Mouse (Mus musculus): Measurements from ENCODE around the gene Mdm2. TPM values are rescaled to one million over a fixed set of nuclear protein-coding genes. Genes with fewer than 3 reads are reported as not detected.

The Mdm2 gene
- polyA plus RNA-seq, 1 experiment: 17.0 TPM

DNA sequence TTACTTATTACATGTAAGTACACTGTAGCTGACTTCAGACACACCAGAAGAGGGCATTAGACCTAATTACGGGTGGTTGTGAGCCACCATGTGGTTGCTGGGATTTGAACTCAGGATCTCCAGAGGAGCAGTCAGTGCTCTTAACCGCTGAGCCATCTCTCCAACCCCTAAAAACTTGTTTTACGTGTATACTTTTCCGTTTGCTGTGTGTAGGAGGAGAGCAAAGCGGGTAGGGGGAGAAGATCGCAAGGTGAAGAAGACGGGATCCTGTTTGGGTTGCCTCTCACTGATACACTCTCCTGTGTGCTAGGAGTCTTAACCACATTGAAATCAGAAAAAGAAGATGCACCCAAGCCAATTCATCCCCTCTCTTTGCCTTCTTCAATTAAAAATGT, 56.8 kb downstream of the Mdm2 start:
- H3K27ac ChIP-seq (replicated peaks; ENCODE audit: low read depth, low read length): peak overlapping the region; percentile 21; the same call in 1 of the 2 replicates
- H3K4me3 ChIP-seq (ENCODE audit: insufficient read depth, low read depth, low read length): no peak overlapping the region
- H3K4me1 ChIP-seq (ENCODE audit: control insufficient read depth, insufficient read depth, insufficient read length, low read length): no peaks in the 10 kb centered on the region

DNA sequence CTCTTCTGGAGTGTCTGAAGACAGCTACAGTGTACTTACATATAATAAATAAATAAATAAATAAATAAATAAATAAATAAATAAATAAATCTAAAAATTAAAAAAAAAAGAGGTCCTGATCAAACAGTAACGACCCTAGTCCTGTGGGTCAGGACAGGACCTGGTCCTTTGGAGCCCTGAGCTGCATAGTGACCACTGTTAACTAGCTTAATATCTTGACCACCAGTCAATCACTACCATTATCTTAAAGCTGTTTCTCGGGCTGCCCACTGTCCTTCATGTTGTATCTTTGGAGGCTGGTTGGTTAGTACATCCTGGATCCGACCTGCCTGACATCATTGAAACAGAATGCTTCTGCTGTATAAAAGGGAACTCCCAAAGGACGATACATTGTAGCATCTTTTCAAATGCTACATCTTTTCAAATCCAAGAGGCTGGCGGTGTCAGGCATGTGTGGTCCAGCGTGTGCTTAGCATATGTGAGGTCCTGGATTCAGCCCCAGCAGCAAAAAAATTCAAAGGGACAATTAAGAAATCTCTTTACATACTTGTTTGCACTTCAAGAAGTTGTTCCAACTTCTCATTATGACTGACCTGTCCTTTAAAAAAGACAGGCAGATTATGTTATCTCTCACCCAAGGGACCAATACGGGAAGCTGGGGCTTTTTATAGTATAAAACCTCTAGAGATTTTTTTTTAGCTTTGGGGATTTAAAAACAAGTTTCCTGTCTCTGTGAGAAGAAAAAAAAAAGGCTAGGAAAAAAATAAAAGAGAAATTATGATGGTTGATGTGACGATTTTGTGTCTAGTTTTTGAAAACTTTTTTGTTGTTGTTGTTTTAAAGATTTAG, 57.4 kb downstream of the Mdm2 start:
- no peaks in the 10 kb centered on the region for H3K4me1 ChIP-seq (ENCODE audit: control insufficient read depth, insufficient read depth, insufficient read length, low read length)
- peak overlapping the region; percentile 34 for H3K27ac ChIP-seq (replicated peaks; ENCODE audit: low read depth, low read length)

DNA sequence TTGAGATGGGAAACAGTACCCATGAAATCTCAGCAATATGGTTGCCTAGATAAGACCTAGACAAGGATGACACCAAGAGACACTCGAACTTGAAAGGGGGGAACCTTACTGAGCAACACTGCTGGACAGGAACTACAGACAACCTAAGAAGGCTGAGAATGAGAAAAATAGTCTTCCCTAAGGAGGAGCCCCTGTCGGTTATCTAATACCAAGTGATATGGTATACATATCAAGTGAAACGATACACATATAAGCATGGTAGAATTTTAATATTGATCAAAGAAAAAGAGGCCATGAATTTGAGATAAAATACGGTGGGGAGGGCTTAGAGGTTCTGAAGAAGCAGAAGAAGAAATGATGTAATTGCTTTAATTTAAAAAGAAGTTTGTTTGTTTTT, 58.2 kb downstream of the Mdm2 start:
- H3K4me1 ChIP-seq (ENCODE audit: control insufficient read depth, insufficient read depth, insufficient read length, low read length): no peaks in the 10 kb centered on the region

More for the DNA sequence above, 57.4 kb downstream of the Mdm2 start:
- H3K4me3 ChIP-seq (ENCODE audit: insufficient read depth, low read depth, low read length): no peak overlapping the region

DNA sequence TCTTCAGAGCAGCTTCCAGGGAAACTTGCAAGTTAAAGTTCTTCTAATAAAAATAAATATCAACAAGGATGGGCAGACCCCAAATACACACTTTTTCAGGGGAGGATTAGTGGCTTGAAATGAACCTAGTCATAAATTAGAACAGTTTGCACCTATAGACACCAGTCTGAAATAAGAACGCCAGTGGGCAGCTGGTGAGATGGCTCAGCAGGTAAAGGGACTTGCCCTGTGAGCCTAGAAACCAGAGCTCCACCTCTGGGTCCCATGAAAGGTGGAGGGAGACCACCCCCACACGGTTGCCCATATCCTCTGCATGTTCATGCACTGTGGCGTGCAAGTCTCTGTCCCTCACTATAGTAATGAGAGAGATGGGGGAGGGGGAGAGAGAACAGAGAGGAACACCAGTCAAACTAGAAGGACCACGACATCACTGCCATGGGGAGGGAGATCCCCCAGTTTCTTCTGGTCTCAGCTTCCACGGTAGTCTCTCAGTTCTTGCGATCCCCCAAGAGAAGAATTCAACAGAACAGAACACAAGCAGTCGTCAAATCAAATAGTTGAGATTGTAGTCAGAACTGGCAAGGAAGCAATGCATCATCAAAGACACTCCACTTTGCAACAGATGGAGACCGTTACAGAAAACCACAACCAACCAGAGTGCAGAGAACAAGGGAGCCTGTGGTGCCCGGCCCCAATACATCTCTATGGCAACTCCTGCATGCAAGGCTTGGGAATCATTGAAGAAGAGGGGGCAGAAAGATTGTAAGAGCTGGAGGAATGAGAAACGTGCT, 58.8 kb downstream of the Mdm2 start:
- no peak overlapping the region for H3K4me3 ChIP-seq (ENCODE audit: insufficient read depth, low read depth, low read length)
- H3K4me1 ChIP-seq (ENCODE audit: control insufficient read depth, insufficient read depth, insufficient read length, low read length): no peaks in the 10 kb centered on the region
- no peak overlapping the region for H3K27ac ChIP-seq (replicated peaks; ENCODE audit: low read depth, low read length)

More for the DNA sequence above, 58.2 kb downstream of the Mdm2 start:
- H3K27ac ChIP-seq (replicated peaks; ENCODE audit: low read depth, low read length): no peak overlapping the region
- no peak overlapping the region for H3K4me3 ChIP-seq (ENCODE audit: insufficient read depth, low read depth, low read length)

DNA sequence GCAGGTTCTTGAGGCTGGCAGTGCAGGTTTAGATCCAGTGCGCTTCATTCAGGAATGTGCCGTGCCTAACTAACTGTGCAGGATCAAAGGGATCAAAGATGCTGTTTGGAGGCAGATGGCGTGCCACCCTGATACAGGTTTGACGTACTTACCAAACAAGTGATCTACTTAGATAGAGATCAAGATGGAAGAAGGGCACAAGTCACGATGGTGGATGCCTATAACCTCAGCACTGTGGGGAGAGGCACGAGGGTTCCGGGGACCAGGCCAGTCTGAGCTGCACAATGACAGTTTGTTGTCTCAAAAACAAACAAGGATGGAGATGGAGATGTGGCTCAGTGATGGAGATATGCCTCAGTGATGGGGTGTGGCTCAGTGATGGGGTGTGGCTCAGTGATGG, 59.8 kb downstream of the Mdm2 start:
- H3K4me3 ChIP-seq (ENCODE audit: insufficient read depth, low read depth, low read length): no peak overlapping the region
- H3K4me1 ChIP-seq (ENCODE audit: control insufficient read depth, insufficient read depth, insufficient read length, low read length): no peaks in the 10 kb centered on the region

DNA sequence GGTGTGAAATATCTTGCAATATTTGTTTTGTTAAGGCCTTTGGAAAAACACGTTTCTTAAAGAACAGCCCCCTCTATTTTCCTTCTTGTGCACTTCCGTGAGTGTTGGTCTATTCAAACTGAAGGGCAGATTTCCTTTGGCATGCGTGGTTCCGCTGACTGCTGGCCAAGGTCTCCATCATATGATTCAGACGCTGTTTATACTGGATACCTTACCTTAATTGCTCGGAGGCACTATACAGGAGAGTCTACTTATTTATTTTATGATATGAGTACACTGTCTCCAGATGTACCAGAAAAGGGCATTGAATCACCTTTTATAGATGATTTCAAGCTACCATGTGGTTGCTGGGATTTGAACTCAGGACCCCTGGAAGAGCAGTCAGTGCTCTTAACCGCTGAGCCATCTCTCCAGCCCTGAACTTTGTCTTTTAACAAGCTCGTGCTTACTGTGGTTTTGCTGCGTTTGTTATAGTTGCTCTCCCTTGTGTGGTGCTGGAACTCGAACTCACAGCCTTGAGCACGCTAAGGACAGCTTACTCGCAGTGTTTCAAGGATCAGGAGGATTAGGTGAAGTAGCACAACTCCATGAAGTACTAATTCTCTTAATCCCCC, 60.4 kb downstream of the Mdm2 start:
- Histone ChIP-seq H3K4me1 (ENCODE audit: control insufficient read depth, insufficient read depth, insufficient read length, low read length) (no peaks in the 10 kb centered on the region), H3K27ac (replicated peaks; ENCODE audit: low read depth, low read length) (no peak overlapping the region), H3K4me3 (ENCODE audit: insufficient read depth, low read depth, low read length) (no peak overlapping the region)

More for the DNA sequence above, 59.8 kb downstream of the Mdm2 start:
- no peak overlapping the region for H3K27ac ChIP-seq (replicated peaks; ENCODE audit: low read depth, low read length)

DNA sequence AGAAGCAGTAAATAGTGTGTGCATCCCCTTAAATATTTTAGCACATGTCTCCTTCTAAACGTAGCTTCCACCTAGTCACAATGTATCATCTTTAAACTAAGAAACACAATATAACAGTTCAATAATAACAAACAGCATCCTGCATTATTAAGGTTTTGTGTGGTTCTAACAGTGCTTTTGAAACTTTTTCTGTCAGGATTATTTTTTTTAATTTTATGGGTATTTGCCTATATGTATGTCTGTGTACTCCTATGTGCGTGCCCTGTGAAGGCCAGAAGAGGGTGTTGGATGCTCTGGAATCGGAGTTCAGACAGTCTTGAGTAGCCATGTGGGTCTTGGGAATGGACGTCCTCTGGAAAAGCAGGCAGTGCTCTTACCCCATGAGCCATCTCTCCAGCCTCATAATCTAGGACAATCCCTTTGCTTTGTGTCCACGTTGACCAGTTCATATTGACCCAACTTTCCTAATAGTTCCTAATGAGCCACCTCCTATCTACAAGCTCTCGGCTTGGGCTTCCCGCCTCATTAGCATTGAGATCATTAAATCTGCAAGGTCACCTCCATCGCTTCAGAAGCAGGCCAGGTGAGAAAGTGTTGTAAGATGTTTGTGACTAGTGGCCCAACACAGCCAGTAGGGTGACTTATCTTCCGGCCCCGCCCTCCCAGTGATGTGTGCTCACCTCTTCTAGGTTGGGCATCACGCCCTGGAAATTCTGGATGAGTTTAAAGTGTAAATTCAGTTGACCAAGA, 61.1 kb downstream of the Mdm2 start:
- Histone ChIP-seq H3K27ac (replicated peaks; ENCODE audit: low read depth, low read length) (no peak overlapping the region), H3K4me1 (ENCODE audit: control insufficient read depth, insufficient read depth, insufficient read length, low read length) (no peaks in the 10 kb centered on the region), H3K4me3 (ENCODE audit: insufficient read depth, low read depth, low read length) (no peak overlapping the region)

DNA sequence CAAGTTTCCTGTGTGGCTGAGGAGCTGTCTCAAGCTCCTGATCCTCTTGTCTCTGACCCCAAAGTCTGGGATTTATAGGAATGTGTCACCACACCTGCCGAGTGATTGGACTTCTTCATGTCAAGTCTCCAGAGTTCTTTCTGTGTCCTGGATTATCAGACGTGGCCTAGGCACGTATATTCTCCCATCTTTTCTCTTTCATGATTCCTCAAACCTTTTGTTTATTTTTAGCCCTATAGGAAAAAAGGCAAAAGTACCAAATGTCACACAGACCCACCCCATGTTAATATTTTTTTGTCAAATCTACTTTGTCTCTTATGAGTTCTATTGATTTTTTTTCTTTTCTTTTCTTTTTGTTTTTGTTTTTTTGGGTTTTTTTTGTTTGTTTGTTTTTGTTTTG, 61.9 kb downstream of the Mdm2 start:
- Histone ChIP-seq H3K27ac (replicated peaks; ENCODE audit: low read depth, low read length) (no peak overlapping the region), H3K4me1 (ENCODE audit: control insufficient read depth, insufficient read depth, insufficient read length, low read length) (no peaks in the 10 kb centered on the region), H3K4me3 (ENCODE audit: insufficient read depth, low read depth, low read length) (no peak overlapping the region)

DNA sequence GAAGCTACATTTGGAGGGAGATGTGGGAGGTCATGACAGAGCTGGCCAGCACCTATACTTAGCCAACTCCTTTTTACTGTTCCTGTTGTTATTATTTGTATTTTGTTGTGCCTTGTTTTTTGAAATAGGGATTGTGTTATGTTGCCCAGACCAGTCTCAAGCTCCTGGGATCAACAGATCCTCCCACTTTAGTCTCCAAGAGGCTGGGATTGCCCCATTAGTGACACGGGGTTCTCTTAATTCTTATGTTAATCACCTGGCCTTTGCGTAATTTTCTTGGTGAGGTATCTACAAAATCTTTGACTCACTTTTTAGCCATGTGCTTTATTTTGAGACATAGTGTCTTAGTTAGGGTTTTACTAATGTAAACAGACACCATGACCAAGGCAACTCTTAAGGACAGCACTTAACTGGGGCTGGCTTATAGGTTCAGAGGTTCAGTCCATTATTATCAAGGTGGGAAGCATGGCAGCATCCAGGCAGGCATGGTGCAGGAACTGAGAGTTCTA, 62.5 kb downstream of the Mdm2 start:
- Histone ChIP-seq H3K27ac (replicated peaks; ENCODE audit: low read depth, low read length) (no peak overlapping the region), H3K4me3 (ENCODE audit: insufficient read depth, low read depth, low read length) (no peak overlapping the region), H3K4me1 (ENCODE audit: control insufficient read depth, insufficient read depth, insufficient read length, low read length) (no peaks in the 10 kb centered on the region)

DNA sequence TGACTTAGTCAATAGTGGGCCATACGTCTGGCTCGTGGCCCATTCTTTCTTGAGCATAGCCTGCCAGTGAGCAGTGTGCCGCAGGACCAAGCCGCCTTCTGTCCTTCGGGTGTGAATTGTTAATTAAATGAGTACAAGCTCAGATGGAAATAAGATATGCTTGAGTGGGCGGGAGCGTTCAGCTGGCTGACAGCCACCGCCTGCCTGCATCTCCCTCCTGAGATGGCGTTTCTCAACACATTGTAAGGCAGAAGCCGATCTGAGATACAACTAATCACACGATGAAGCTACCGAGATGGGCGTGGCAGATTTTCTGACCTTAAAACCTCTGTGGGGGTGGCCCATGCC, 63.4 kb downstream of the Mdm2 start:
- Histone ChIP-seq H3K4me1 (ENCODE audit: control insufficient read depth, insufficient read depth, insufficient read length, low read length) (no peaks in the 10 kb centered on the region; the same call in 1 of the 2 replicates), H3K4me3 (ENCODE audit: insufficient read depth, low read depth, low read length) (no peak overlapping the region), H3K27ac (replicated peaks; ENCODE audit: low read depth, low read length) (no peak overlapping the region)

DNA sequence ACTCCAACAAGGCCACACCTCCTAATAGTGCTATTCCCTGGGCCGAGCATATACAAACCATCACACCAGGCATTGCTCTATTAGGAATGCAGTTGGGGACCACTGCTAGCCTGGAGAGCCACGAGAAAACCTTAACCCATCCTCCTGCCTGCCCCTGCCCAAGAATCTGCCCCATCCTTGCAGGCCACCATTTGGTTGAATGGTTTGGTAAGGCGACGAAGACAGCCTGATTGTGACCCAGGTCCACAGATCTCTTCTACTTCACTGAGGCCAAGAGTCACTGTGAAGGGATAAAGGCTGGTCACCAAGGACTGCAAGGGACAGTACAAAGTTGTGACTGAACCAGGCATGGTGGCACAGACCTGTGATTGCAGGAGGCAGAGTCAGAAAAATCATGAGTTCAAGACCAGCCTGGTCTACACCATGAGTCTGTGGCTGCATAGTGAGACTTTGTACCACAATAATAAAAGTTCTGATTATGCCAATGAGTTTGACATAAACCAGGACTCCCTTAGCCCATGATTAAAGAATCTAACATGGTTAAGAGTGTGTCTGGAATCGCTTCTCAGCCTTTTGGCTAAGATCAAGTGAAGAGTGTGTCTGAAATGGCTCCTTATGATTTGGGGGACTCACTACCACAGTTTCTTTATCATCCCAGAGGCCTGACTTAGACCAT, 63.9 kb downstream of the Mdm2 start:
- H3K27ac ChIP-seq (replicated peaks; ENCODE audit: low read depth, low read length): no peak overlapping the region
- H3K4me3 ChIP-seq (ENCODE audit: insufficient read depth, low read depth, low read length): no peak overlapping the region
- no peaks in the 10 kb centered on the region; the same call in 1 of the 2 replicates for H3K4me1 ChIP-seq (ENCODE audit: control insufficient read depth, insufficient read depth, insufficient read length, low read length)

DNA sequence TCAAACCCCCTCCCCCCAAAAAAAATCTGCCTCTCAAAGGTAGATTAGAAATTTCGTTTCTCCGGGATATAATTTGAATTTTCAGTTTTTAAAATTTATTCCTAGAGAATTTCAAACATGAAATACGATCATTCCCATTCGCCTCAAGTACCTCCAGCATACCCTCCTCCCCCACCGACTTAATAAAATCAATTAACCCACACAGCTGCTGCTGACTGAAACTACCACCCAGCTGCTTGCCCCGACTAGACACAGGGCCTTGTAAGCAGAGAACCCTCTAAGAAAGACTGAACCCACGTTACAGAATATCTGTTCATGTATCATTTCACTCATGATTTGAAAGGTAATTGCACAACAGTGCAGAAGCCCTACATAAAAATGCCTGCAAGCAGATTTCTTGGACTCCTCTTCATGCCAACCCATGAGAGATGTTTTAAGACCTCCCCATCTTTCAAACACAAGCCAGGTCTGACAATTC, 65.0 kb downstream of the Mdm2 start:
- H3K4me1 ChIP-seq (ENCODE audit: control insufficient read depth, insufficient read depth, insufficient read length, low read length): no peaks in the 10 kb centered on the region; the same call in 1 of the 2 replicates
- no peak overlapping the region for H3K27ac ChIP-seq (replicated peaks; ENCODE audit: low read depth, low read length)
- no peak overlapping the region for H3K4me3 ChIP-seq (ENCODE audit: insufficient read depth, low read depth, low read length)

DNA sequence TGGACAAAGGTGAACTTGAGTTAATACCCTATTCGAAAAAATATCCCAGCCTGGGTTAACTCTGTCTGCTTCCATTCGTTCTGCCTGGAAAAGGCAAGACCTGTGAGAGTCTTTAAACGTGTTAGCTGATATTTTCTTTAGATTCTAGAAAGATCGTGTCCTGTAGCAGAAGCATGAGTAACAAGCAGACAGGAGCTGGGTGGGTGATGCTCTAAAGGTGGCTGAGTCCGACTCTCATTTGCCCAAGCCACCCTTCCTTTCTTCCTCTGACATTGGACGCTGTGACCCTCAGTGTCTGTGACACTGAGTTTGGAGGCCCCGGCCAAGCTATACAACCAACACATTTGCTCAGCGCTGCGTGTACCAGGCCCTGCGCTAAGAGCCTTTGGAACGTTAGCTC, 65.7 kb downstream of the Mdm2 start:
- Histone ChIP-seq H3K4me1 (ENCODE audit: control insufficient read depth, insufficient read depth, insufficient read length, low read length) (no peaks in the 10 kb centered on the region; the same call in 1 of the 2 replicates), H3K4me3 (ENCODE audit: insufficient read depth, low read depth, low read length) (no peak overlapping the region), H3K27ac (replicated peaks; ENCODE audit: low read depth, low read length) (no peak overlapping the region)

DNA sequence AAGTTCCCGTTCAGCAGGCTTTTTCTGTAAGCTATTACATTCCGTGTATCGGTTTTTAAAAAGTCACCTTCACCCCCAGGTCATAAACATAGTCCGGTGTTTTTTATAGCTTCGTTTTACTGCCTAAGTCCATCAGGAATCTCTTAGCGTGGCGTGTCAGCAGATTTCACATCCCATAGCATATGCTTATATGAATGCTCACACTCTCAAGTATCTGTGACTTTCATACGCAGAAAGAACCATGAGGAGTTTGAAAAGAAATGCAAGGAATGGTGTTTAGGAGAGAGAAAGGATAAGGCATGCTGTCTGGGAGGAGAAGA, 66.2 kb downstream of the Mdm2 start:
- Histone ChIP-seq H3K27ac (replicated peaks; ENCODE audit: low read depth, low read length) (no peak overlapping the region), H3K4me3 (ENCODE audit: insufficient read depth, low read depth, low read length) (no peak overlapping the region), H3K4me1 (ENCODE audit: control insufficient read depth, insufficient read depth, insufficient read length, low read length) (no peaks in the 10 kb centered on the region; the same call in 1 of the 2 replicates)
